Mouse (Mus musculus) cerebellum, postnatal 36 days (tissue): ENCODE results near the gene Celf2.

Experiments
- DNase-seq, 2 experiments: peaks; one replicate each; pipeline ENCODE4 v3.0.0; 2021 to 2022; ENCODE audit warnings: mixed read lengths in 2 of 2

Celf2 gene

DNA sequence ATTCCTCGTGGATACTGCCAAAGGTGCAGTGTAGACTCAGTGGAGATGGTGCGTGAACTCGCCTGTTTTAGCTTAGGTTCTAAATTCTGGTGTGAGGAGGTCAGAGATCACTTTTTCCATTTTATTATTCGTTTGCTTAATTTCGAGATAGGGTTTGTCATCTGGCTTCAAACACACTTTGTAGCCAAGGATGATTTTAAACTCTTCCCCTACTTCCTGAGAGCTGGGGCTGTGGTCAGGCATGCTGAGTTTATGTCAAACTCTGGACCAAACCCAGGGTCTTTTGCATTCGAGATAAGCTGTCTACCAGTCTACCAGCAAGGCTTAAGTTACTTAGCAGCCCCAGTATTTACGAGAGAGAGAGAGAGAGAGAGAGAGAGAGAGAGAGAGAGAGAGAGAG lies 429.3 kb downstream of the Celf2 start:
- DNase-seq, result no peak

DNA sequence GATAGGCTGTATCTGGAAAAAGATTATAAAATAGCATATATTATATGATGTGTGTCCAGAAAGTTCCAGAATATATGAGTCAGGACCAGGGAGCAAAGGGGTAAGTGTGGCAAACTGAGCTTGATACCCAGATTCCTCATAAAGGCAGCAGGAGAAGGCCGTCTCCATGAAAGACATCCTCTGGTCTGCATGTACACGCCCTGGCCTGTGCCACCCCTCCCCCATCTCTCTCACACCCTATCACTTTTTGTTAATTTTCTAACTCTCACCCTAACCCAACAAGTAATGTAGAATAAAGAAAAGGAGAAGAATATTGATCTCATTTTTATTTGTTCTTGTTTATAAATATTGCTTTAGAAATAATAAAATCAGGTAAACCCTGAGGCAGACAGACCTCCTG lies 430.0 kb downstream of the Celf2 start:
- no peak for DNase-seq

DNA sequence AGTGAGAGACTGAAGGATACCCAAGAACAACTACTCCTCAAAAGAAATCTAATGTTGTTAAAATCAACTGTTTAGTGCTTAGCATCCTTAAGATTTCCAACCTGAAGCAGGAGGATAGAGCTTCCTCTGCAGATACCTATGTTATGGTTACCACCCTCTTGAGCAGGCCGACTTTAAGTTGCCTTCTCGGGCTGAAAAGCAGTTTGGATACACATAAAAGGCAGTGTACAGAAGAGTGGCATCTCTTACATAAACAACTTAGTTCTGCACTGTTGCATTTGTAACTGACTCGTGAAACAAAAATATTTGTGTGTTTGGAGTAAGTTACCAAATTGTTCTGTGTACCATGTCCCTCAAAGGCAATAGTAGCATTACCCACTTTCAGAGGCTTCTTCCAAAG lies 435.6 kb downstream of the Celf2 start:
- no peak for DNase-seq

DNA sequence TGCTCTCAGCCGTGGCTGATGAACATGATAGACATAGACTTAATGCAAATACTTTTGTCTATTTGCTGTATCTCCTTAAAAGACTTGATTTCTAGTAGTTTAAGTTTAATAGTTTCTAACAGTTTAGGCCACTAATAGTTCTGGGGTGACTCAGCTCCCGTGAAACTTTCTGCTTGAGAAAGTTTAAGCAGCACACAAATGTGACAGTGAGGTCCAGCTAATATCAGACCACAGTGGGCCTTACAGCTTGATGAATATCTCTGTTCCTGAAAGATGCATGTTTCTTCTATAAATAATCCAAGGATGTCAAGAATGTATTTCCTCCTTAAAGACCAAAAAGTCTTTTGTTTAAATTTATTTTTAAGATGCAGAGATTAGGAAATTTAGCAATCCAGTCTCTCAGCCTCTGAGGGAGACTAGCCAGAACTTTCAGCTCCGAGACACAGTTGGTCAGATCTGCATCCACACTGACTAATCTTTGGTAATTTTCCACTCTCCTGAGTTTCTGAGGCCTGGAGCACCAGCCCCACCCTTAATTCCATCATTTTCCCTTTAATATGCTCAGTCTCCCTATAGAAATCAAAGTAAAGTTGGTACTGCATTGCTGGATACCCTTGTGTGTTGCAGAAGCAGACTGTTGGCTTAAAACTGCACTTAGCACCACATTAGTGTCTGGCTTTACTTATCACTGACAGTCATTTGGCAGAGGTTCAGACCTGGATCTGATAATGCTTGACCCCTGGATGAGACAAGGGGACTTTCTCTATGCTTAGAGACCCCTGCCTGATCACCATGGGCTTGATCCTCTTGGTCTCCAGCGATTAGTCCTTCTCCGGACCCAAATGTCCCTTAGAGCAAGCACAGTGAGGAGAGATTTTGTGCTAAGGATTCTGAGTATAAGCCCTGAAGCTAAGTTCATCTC lies 436.8 kb downstream of the Celf2 start:
- no peak for DNase-seq

DNA sequence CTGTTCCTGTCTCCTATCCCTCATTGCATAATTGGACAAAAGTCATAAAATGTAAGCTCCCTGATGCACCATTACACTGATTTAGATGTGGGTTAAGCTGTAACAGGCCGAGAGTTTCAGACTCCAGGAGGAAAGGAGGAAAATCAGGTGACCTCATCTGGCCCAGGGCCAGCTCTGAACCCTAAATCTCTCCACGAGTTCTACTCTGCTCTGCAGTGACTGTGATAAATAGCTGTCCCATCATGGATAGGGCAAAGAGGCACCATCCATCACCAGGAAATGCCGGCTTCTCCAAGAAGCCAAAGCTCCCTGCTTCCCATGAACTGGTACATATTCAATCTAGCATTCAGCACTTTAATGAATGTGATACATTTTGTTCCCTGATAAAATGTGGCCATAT lies 439.9 kb downstream of the Celf2 start:
- no peak for DNase-seq

DNA sequence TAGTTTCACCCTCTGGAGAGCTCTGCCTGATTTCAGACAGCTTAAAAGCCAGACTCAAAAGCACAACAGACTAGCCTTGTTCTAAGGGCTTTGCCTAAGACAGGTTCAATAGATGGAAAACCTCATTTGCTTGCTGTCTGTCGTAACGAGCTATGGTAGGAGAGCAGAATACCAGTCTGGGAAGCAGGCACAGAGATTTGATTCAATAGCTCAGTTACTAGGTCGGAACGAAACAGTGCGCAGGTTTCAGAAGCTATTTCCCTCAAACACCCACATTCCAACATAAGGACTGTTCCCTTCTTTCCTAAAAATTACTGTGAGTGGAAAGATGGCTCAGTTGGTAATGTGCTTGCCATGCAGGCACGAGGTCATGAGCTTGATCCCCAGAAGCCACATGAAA lies 441.1 kb downstream of the Celf2 start:
- no peak for DNase-seq

DNA sequence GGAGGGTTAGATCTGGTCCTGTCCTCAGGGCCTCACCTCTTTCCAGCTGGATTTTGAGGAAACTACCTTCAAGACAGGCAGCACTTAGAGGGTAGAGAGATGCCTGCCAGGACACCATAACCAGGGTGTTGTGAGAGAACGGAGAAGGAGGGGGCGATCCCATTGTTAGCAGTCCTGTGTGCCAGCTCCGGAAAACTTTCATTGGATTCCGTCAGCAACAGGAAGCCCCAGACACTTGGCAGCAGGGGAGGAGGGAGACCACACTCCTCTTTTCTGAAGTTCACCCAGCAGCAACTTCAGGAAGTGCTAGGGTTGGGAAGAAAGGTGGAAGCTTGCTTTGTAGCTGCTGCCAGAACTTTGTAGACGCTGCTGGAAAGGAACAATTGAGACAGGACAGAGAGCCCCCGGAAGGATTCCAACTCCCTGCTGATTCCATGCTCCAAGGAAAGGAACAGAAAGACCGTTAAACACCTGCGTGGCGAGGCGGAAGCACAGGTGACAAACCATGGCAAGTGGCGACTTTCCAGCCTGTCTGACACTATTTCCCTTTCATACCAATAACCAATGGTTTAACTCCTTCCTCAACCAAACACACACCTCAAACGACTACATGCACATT lies 445.7 kb downstream of the Celf2 start:
- peak in 1 of 2 experiments; percentile 25 for DNase-seq

DNA sequence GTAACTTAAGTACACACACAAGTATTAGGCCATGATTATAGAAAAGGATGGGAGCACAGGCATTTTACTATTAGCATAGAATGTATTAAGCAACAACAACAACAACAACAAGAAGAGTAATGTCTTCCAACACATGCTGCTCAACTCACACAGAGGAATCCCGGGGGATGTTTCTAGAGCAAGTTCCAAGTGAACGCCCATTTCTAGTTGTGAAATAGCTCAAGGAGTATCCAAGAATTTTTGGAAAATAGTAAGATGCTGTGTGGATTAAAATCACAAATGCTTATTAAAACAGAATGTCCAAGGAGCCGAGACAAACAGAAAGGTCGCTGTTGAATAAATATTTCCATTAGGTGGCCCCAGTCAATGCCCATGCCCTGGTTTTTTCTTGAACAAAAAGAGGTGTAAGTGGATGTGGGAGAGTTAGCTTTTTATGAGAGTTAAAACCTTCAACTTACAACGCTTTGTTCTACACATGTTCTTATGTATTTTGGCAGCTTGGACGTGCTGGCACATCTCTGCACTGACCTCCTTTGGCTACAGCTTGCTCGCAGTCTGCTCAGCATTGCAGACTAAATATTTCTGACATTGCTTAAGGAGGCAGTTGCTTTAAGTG lies 448.8 kb downstream of the Celf2 start:
- DNase-seq, result peak in 1 of 2 experiments; percentile 25

DNA sequence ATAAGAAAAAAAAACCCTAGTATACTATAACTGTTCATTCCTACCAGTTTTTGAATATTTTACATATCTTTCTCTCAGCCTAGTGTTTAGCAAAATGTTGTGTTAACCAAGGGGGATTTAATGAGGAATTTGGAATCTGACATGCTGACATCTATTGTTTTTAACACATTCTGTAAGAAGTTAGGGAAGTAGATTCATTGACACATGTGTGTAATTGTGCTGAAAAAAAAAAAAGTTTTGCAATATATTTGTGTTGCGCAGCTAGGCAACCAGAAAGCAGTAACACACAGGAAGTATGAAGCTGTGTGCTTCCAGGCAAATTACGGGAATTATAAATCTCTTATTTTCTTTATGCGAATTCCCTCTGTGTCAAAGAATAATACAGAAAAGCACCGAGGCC lies 453.0 kb downstream of the Celf2 start:
- DNase-seq, result no peak

DNA sequence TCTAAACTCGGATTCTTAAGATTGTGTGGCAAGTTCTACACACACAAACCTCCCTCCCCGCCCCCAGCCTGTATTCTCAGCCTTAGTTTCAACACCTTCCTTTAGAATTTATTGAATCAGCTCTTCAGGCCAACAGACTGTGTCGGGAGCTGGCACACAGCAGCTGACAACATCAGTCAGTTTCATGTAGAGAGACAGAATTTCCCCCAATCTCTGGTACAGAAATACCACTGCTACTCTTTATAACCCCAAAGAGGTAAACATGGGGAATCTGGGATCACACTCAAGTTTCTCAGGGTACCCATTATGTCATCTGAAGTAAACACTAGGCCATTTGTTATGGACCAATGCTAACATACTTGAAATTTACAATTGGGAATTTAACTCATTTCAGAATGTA lies 453.4 kb downstream of the Celf2 start:
- no peak for DNase-seq

DNA sequence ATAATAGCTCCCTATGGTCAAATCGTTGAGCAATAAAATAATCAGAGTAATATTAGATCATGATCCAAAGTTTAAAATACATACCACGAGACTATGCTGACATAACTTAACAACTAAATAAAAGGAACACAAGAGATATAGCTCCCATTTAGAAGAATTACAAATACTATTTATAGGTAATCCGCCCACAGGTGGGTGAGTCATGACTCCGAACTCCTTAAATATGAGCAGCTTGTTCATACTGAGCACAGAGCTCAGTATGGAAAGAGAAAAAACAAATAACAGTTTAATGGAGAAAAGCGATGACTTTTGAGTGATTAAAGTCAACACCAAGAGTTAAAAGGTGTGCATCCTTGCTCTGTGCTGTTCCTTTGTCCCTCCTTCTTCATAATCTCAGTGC lies 458.3 kb downstream of the Celf2 start:
- no peak for DNase-seq

DNA sequence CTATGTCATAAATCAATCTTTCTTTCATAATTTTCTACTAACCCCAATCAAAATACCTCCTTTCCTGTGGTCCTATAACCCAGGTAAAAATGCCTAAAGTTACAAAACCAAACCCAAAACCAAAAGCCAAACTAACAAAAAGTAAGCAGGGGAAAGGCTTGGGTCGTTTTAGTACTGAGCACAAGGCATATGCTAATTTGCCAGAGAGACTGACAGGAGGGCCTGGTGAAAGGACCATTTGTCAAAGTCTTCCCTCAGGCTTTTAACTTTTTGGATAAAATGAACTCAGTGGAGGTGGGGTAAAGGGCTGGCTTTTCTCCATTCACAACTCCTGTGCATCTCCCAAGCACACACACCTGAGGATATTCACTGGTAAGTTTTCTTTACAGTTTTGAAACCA lies 463.2 kb downstream of the Celf2 start:
- no peak for DNase-seq

DNA sequence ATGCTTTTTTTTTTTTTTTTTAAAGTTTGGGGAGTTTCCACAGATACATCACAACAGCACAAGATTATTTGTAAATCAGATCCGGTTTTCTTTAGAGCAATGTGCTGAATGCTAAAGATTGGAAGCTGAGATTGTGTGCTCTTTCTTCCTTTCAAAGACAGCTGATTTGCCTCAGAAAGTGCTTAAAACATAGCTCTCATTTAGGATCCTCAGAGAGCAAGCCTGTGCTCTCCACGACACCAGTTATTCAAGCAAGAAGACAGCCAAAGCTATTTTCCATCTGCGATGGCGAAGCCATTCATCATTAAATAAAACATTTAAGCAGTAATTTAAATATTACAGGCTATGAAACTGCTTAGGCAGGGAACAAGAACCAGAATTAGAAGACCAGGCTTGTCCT lies 463.8 kb downstream of the Celf2 start:
- no peak for DNase-seq

DNA sequence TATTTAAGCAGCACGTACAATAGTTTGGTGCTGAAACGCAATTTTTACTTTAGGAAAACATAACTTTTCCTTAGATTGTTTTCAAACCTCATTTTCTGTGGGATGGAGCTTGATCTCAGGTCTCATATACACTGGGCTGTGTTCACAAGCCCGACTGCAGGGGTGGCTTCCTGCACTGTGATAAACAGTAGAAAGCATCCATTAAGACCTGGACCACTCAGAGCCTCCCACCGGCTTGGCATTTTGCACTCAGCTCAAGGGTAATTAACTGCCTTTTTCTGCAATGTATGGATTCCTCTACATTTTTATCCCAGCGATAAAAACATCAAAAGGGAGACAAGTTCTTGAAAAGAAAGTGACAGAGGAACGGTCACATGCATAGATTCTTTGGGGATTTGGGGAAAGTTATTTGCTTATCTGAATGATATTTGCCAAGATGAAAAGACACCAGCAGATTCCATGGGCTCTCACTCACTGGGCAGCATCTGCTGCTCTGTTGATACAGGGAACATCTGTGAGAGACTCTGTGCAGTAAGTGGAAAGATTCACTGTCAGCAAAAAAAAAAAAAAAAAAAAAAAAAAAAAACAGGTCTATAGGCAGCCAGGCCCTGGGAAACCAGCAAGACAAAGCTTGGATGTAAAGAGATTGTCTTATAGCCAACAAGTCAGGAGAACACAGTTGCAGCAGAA lies 465.4 kb downstream of the Celf2 start:
- DNase-seq, result no peak

DNA sequence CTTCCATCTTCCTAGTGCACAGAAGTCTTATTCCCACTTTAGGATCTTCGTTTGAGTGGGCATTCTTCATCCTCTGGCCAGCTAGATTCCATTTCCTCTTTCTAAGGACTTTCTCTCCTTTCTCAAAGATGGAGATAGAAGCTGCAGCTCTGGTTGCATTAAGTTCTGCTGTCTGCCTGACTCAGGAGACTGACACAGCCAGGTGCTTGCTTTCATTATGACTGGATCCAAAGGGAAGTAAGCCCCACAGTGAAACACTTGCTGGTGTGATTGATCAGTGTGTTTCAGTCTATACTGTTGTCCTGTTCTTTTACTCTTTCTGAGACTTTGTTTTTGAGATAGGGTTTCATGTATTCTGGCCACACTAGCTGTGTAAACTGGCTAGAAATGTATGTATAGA lies 468.4 kb downstream of the Celf2 start:
- no peak for DNase-seq

DNA sequence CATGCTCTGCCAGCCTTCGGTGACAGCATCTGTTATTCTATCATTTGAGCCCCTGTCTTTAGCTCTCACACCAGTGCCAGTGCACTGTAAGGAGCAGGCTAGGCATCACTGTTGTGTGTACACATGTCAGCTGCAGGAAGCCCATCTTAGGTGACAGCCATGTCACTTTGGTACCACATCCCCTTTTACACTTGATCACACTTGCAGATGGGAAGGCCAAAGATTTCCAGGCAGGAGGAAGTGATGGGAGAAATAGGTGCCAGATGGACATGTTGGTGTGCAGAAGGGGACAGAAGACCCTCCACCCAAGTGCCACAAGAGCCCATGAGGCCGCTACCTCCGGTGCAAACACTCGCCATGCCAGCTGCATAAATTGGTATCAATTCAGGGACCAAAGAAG lies 470.4 kb downstream of the Celf2 start:
- DNase-seq, result no peak

DNA sequence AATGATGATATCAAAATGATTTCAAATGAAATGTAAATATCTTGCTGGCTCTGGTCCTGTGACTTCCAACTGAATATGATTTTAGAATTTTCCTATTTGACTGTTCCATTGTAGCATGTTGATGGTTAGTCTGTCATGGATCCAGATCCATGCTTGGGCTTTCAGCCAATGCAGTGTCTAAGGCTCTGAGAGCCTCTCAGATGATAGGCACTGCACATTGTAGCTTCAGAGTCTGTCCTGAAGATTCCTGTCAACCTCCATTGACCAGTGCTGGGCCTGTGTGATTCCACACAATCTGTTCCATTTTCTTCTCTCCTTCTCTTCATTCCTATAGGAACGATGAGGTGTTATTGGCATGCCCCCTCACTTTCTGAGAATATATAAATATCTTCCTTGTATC lies 478.0 kb downstream of the Celf2 start:
- no peak for DNase-seq

DNA sequence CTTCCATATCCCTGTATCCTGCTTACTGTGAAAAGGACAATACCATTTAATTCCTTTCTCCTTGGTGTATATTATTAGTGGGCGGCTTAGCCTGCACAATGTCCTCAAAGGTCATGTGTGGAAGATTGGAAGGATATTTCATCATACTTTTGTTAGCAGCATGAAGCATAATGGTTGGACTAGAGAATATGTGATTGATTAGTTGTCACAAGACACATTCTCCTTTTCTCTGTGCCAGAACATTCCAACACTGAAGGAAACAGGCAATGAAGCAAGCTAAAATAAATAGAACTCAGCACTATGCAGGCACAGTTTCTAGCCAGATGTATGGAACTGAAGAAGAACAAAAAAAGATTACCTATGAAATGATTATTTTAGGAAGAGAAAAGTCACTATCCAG lies 482.6 kb downstream of the Celf2 start:
- DNase-seq, result no peak

DNA sequence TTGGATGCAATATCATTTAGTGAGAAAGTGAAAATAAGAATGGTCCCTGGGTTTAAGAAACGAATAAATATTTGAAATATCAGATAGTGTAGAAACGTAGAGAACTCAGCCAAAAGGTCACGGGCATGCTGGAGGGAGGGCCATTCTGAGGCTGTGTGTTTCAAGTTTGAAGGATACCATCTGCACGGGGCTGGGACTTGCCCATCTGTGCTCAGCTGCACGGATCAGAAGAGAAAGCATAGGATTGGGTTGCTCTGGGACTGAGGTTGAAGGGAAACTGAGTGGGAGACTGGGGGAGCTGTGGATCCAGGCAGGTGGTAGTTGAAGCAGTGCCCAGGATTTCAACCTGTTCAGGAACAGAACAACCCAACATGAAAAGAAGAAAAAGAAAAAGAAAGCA lies 483.8 kb downstream of the Celf2 start:
- DNase-seq, result no peak

DNA sequence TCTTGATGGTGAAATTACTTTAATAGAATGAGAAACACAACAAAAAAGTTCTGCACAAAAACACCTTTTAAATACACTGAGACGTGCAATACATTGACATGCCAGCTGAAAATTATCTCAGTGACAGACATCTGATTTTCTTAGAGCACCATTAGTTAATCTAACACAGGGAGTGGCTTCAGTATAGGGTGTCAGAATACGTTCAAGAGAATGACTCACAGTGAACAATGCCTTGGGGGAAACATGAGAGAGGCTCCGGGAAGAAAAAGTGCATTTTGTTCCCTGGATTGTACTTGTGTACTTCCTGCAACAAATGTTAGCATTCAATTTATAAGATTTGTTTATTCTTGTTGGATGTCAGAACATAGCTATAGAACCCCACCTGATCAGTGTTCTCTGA lies 487.2 kb downstream of the Celf2 start:
- DNase-seq, result no peak

DNA sequence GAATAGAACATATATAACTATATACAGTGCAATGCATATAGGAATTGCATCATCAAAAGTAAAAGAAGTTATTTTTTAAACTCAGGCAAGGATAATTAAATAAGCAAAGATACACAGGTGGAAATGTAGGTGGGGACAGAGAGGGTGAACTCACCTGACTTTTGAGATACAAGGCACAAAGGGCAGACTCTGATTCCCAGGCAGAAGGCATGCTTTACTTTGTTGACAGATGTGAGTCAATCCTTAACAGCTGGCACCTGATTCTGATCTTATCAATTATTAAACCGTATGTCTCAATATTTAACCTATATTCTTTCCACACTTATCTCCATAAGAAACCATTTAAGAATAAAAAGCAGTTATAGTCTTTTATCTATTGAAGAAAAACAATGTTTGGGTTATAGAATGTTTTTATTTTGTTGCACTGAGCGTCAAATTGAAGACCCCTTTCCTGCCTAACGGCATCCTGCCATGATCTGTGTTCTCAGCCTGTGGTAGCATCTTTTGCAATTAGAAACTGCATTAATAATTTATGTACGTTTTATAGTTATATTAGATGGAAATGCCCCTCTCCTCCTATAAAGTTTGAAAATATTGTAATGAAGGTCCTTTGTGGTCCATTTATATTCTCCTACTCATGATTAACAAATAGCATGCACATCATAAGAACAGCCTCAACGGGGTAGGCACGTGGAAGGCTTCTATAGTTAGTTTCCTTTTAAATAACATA lies 491.8 kb downstream of the Celf2 start:
- DNase-seq, result no peak

DNA sequence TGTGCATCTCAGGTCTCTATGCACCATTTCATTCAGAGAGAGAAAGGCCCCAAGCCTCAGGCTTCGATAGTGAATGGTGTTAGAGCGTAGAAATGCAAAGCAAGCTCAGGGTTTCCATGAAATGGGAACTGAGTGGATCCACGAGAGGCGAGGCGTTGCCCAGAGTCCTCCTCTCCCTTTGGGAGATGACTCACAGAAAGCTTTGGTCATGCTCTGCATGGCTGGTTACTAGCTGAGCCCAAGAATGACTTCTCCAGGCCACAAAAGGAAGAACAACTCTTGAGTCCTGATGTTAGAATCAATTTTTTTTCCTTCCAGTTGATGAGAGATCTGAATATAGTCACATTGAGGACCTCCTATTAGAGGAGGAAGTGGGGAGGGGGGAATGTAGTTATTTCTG lies 496.2 kb downstream of the Celf2 start:
- DNase-seq, result no peak

DNA sequence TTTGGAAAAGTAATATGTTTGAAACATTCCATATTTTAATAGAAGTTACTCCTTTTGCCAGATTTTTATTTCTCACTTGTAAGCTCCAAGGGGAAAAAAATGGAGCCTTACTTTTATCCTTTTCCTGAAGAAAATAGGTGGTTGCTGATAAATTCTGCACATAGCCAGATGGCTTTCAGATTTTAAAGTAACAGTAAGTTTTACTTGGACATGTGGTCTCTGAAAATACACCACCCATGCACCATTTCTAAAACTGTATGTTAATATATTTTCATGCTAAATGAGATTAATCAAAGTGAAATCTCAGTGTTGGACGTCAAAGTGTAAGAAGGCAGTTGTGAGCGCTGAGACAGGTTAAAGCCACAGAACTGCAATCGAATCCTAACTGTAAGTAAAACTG lies 502.5 kb downstream of the Celf2 start:
- no peak for DNase-seq
